Mouse (Mus musculus): ENCODE measurements around the gene Mat2a. TPM values are rescaled to one million over a fixed set of nuclear protein-coding genes. Genes with fewer than 3 reads are reported as not detected.

The Mat2a gene
- polyA plus RNA-seq (2014; fragmentation: Illumina TruSeq; extraction: RNeasy Lipid Tissue Mini Kit (QIAGEN cat#74804); ENCODE audit: low read depth, low replicate concordance) = 221 TPM

DNA sequence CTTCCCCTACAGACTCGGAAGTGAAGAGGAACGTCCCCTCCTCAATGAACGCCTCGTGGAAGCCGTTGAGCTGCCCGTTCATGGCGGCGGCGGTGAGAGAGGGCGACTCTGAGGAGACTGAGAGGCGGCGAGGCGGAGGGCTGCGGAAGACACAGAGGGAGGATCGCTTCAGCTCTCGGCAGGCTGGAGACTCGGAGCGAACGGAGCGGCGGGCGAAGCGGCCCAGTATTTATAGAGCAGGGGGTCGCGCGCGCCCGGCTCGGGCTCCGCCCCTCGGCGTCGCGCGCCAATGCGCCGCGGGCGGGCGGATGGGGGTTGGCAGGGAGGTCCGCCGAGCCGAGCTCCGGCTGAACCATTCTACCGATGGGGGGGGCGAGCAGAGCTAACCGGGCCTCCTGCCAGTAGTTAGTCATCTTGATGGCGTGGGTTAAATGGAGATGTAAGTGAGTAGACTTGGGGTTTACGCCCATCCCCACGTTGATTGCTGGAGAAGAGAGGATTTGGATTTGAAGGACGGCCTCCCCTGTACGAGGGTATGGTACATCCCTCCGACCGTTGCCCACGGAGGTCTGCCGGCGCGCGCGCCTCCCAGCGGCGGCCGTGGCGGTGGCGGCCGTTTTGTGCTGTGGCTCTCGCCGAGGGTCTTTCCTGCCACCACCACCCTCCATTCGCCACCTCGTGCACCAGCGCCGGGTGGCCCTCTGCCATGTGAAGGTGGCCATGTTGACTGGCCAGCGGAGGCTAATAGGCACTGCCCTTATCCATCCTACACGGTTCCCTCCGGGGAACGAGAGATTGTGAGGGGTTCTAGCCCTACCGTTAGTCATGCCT is at the start of gene Mat2a:
Gene Mat2a, minus strand, starts transcription at position 204 of the 831 bp plus-strand sequence.

DNA sequence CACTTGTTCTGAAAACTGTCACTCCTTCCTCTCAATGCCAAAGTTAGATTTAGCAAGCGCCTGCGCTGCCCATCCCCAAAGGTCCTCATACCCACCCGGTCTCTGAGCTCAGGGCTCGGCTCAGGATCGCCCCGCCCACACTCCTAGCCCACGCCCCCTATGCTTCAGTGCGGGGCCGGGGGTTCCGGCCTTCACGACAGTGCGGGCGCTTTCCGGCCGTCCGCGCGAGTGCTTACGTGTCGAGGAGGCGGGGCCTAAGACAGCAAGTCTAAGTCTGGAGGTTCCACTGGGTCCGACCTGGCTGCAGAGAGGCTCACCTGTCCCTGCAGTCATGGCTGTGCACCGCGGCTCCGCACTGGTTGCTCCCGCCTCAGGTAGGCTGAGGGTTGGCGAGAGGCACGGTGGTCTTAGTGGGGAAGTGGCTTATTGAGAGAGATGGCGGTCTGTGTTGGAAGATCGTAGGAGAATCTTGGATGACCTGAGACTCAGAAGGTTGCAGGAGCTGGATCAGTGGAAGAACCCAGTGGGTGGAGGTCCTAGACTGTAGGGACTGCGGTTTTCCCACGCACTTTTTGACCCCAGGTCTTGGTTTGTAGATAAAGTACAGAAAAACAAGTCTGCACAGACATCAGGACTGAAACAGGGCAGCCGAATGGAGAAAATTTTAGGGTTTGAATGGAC is 25.1 kb downstream of the Mat2a start, which contains the start of gene Ggcx:
Gene Ggcx, plus strand, starts transcription at position 233 of the 681 bp plus-strand sequence.

DNA sequence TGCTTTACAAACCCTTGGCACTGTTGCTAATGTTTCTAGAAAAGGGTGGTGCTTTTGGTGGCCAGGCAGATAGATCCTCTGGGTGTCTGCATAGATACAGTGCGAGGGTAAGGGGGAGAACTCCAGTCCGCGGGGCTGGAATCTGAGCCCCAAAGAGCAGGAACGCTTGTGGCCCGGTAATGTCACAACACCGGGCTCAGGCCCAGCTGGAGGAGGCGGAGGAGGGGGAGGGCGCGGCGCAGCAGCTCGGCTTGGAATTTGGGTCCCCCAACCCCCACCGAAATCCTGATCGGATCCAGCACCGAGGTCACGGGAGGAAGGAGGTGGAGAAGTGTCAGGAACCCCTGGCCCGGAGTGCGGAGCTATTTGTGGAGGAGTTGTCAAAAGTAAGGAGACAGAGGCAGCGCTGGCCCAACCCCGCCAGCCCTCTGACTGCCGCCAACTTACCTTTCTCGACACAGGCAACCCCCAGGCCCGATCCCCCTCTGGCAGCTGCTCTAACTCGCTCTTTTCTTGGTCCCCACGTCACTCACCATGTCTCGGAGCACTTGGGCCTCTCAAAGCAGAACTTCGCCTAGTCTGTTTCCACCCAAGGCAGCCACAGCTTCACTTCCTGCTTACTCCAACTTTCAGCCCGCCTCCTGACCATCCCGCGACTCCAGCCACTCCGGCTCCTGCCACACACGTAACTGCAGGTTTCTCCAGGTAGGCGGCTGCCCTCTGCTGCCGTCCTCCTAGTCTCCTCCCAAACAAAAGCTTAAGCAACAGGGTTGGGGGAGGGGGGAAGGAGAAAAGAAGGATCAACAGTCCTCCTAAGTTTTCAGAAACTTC is 49.2 kb downstream of the Mat2a start, which contains the start of gene Vamp8:
Gene Vamp8, minus strand, starts transcription at position 763 of the 831 bp plus-strand sequence.

Other genes with a start within 250 kb of the Mat2a start
- gene Atoh8, start 204.0 kb downstream of the Mat2a start, polyA plus RNA-seq (2014; fragmentation: Illumina TruSeq; extraction: RNeasy Lipid Tissue Mini Kit (QIAGEN cat#74804); ENCODE audit: low read depth, low replicate concordance) = 10.5 TPM
- gene Sftpb, start 134.9 kb downstream of the Mat2a start, polyA plus RNA-seq (2014; fragmentation: Illumina TruSeq; extraction: RNeasy Lipid Tissue Mini Kit (QIAGEN cat#74804); ENCODE audit: low read depth, low replicate concordance) = not detected
- gene Usp39, start 94.4 kb downstream of the Mat2a start, polyA plus RNA-seq (2014; fragmentation: Illumina TruSeq; extraction: RNeasy Lipid Tissue Mini Kit (QIAGEN cat#74804); ENCODE audit: low read depth, low replicate concordance) = 55.5 TPM
- gene 0610030E20Rik, start 92.2 kb downstream of the Mat2a start, polyA plus RNA-seq (2014; fragmentation: Illumina TruSeq; extraction: RNeasy Lipid Tissue Mini Kit (QIAGEN cat#74804); ENCODE audit: low read depth, low replicate concordance) = 28.5 TPM
- not detected for gene Tmem150a, start 84.1 kb downstream of the Mat2a start, polyA plus RNA-seq (2014; fragmentation: Illumina TruSeq; extraction: RNeasy Lipid Tissue Mini Kit (QIAGEN cat#74804); ENCODE audit: low read depth, low replicate concordance)
- gene Rnf181, start 72.6 kb downstream of the Mat2a start, polyA plus RNA-seq (2014; fragmentation: Illumina TruSeq; extraction: RNeasy Lipid Tissue Mini Kit (QIAGEN cat#74804); ENCODE audit: low read depth, low replicate concordance) = 223 TPM
- 3.2 TPM for gene Vamp5, start 59.1 kb downstream of the Mat2a start, polyA plus RNA-seq (2014; fragmentation: Illumina TruSeq; extraction: RNeasy Lipid Tissue Mini Kit (QIAGEN cat#74804); ENCODE audit: low read depth, low replicate concordance)
- 8.0 TPM for gene Vamp8, start 48.9 kb downstream of the Mat2a start, polyA plus RNA-seq (2014; fragmentation: Illumina TruSeq; extraction: RNeasy Lipid Tissue Mini Kit (QIAGEN cat#74804); ENCODE audit: low read depth, low replicate concordance)
- gene Ggcx, start 25.2 kb downstream of the Mat2a start, polyA plus RNA-seq (2014; fragmentation: Illumina TruSeq; extraction: RNeasy Lipid Tissue Mini Kit (QIAGEN cat#74804); ENCODE audit: low read depth, low replicate concordance) = 2.5 TPM
- gene Sh2d6, start 82.1 kb upstream of the Mat2a start, polyA plus RNA-seq (2014; fragmentation: Illumina TruSeq; extraction: RNeasy Lipid Tissue Mini Kit (QIAGEN cat#74804); ENCODE audit: low read depth, low replicate concordance) = 2.9 TPM
- not detected for gene Capg, start 104.8 kb upstream of the Mat2a start, polyA plus RNA-seq (2014; fragmentation: Illumina TruSeq; extraction: RNeasy Lipid Tissue Mini Kit (QIAGEN cat#74804); ENCODE audit: low read depth, low replicate concordance)
- 16.7 TPM for gene Elmod3, start 158.9 kb upstream of the Mat2a start, polyA plus RNA-seq (2014; fragmentation: Illumina TruSeq; extraction: RNeasy Lipid Tissue Mini Kit (QIAGEN cat#74804); ENCODE audit: low read depth, low replicate concordance)
- gene Retsat, start 158.9 kb upstream of the Mat2a start, polyA plus RNA-seq (2014; fragmentation: Illumina TruSeq; extraction: RNeasy Lipid Tissue Mini Kit (QIAGEN cat#74804); ENCODE audit: low read depth, low replicate concordance) = 3.8 TPM
- gene Tgoln1, start 177.4 kb upstream of the Mat2a start, polyA plus RNA-seq (2014; fragmentation: Illumina TruSeq; extraction: RNeasy Lipid Tissue Mini Kit (QIAGEN cat#74804); ENCODE audit: low read depth, low replicate concordance) = 93.1 TPM